Mouse (Mus musculus): ENCODE data around the gene Wnt5b.
"Not testable (repeated sequence)": the region's sequence is repeated elsewhere in the genome, so short reads cannot be mapped to it uniquely, and the experiment has no call there.

The Wnt5b gene

DNA sequence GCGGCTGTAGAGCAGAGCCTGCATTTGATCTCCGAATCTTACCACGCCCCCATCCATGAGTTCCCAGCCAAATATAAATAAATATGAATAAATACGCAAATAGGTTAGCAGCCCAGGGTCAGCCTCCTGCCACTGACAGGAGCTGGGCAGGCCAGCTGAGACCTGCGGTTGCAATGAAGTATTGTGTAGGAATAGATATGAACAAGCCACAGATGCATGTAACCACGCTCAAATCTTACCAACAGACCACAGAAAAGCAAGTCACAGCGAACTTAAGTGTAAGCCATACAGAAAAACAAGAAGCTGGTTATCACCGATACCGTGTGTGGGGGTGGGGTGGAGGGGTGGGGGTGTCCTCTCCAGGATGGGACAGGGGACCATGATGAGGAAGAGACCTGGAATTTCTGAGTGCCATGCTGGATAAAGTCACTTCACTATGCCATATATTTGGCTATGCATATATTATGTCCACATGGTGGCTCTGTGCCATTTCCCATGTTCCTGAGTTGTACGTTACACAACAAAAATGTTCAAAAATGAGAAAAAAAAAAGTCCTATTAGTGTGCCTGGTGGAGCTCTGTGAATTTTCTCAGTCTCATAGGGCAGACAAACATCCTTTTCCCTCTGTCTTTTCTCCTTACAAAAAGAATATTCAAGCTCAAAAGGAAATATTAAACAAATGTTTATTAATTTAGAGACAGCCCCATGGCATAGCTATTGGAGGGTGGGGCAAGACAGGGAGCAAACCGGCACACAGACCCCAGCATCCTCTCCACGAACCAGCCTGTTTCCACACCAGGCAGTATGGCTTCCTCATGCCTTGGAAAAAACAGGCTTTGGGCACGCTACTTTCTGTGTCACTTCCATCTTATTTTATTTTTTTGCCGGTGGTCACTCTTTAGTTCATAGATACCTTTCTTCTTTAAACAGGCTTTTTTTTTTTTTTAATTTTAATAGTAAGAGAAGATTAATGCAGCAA is 92.9 kb downstream of the Wnt5b start:
- DNase-seq: no peak

- DNase-seq: peak in 1 of 2 experiments; percentile 65
Measured at GRCm38 (mm10) chr6:119449060-119449499, 95.1 kb downstream of the Wnt5b start.

GRCm38 (mm10) chr6:119448321-119449059 is 95.7 kb downstream of the Wnt5b start:
- no peak for DNase-seq

GRCm38 (mm10) chr6:119445671-119446607 is 98.2 kb downstream of the Wnt5b start:
- no peak for DNase-seq

DNA sequence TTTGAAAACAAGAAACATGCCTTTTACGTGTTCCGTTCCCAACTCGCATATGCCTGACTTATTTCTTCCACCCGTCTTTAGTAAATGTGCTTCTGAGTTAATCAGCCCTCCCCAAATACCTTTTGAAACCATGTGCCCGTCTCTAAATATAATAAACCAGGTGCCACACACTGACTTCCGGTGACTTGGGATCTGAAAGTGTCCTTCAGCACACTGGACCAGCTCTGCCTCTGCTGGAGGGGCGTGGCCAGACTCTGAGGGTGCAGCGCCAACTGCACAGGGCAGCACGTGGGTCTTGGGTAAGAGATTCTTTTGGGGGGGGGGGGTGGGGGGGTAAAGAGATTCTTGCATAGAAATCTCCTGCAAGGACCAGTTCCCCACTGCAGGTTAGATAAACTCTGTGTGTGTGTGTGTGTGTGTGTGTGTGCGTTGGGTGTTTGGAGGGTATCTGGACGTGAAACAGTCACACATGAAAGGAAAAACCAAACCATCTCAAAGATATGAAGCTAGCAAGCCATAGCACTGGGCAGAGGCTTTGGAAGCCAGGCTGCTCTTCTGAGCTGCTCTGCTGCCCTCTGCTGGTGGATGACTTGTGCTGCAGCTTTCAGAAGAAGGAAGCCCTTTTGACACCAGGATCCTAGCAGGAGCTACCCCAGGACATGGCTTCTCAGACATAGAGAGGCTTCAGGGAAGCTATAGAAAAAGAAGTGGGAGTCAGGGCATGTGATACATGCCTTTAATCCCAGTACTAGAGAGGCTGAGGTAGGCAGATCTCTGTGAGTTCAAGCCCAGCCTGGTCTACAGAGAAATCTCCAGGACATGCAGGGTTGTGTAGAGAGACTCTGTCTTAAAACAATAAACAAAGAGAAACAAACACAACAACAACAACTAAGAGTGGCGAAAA is 100.2 kb downstream of the Wnt5b start:
- peak; percentile 82 to 90 for DNase-seq

- not testable (repeated sequence) for DNase-seq
Measured at GRCm38 (mm10) chr6:119442729-119443128, 101.4 kb downstream of the Wnt5b start.

- DNase-seq: no peak
Measured at GRCm38 (mm10) chr6:119437894-119438761, 106.0 kb downstream of the Wnt5b start.

GRCm38 (mm10) chr6:119434394-119434793 is 109.8 kb downstream of the Wnt5b start:
- DNase-seq: no peak

GRCm38 (mm10) chr6:119431751-119432324 is 112.3 kb downstream of the Wnt5b start:
- no peak for DNase-seq

GRCm38 (mm10) chr6:119430508-119430907 is 113.6 kb downstream of the Wnt5b start:
- peak; percentile 66 to 79 for DNase-seq

DNA sequence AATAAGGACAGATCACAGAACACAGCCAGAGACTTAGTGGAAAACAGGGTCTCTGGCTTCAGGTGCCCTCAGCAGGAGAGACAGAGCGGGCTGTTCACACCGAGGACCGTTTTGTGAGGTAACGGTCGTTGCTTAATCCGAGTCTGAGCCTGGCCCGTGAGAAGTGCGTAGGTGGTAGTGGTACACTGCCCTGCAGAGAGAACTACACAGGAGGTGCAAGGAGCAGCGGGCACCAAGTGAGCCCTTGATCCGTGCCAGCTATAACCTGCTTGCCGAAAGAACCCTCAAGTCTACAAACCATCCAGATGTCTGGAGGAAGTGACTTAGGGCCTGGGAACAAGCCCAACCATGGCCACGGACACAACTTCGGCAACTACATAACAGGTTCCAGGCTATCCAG is 114.8 kb downstream of the Wnt5b start:
- no peak for DNase-seq

- peak in 1 of 2 experiments; percentile 37 for DNase-seq
Measured at GRCm38 (mm10) chr6:119428611-119429010, 115.5 kb downstream of the Wnt5b start.

GRCm38 (mm10) chr6:119421001-119421400 is 123.1 kb downstream of the Wnt5b start:
- no peak for DNase-seq

DNA sequence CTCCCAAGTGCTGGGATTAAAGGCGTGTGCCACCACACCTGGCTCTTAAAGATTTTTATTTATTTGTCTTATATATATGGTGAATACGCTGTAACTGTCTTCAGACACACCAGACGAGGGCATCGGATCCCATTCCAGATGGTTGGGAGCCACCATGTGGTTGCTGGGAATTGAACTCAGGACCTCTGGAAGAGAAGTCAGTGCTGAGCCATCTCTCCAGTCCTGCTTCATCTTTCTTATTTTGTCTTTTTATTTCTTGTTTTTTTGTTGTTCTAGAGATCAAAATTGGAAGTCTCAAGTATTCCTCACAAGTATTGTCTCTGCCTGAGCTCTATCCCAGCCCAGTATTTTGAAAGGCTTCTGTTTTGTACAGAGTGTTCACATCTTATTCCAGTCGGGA is 123.8 kb downstream of the Wnt5b start:
- no peak for DNase-seq

- no peak for DNase-seq
Measured at GRCm38 (mm10) chr6:119419412-119419811, 124.7 kb downstream of the Wnt5b start.

- no peak for DNase-seq
Measured at GRCm38 (mm10) chr6:119418392-119419251, 125.5 kb downstream of the Wnt5b start.

DNA sequence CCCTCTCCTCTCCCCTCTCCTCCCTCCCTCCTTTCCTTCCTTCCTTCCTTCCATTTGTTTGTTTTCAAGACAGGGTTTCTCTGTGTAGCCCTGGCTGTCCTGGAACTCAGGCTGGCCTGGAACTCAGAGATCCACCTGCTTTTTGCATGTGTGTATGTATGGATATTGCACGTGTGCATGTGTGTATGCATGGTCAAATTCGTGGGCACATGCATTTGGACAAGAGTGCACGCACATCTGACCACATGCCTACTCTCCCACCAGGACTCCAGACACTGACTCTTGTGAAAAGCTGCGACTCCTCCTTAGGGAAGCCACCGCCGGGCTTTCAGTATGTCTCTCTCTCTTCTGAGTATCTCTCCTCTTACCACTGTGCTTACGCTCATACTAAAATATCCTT is 126.3 kb downstream of the Wnt5b start:
- DNase-seq: no peak

DNA sequence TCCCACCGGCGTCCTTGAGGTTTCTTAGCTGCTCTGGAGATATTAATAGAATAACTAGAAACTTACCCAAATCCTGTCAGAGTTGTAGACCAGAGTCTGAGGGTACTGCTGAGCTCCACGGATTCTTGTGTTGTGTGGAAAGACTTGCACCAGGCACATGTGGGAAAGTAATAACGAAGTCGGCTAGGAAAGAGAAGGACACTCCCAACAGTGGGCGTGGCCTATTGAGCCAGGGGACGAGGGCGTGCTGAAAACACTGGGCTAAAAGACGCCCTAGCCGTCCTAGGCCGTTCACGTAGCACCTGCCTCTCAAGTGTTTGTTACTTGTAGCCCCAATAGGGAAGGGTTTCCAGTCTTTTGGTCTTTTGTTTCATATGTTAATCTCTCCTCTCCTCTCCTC is 126.8 kb downstream of the Wnt5b start, which contains the start of gene Adipor2:
Gene Adipor2 (minus strand): TSS at position 351 of the 400 bp plus-strand sequence.
- peak in 1 of 2 experiments; percentile 12 for DNase-seq

DNA sequence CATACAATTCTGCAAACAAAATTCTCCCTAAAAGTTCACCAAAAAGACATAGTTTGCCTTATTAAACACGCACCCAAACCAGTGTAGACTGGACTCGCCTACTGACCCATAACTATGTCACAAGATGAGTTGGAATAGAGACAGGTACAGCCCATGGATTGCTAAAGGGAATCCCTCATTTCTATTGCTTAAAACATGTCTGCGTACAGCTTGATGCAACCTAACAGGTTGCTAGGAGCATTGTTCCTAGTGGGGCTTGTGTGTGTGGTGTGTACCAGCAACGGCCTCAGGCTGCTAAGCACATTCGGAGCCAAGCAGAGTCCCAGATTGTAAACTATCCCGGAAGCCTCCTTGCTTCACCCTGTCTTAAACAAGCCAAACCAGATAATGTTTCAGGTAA is 127.5 kb downstream of the Wnt5b start:
- no peak for DNase-seq

Data from cerebellum, postnatal 25 days (tissue).